Mouse (Mus musculus) ES-E14 (cell line): ENCODE measurements around the gene Ms4a15.

Source experiments
- CHD2 ChIP-seq: IDR thresholded peaks from 2 replicates; pipeline ENCODE4 v1.6.1; 2014; ENCODE audit warnings: mild to moderate bottlenecking, low read depth, low read length, inconsistent platforms
- ZC3H11A ChIP-seq: IDR thresholded peaks from 2 replicates; pipeline ENCODE4 v1.6.1; 2012; ENCODE audit warnings: low read depth, mild to moderate bottlenecking, inconsistent platforms, low read length, borderline replicate concordance
- ZNF384 ChIP-seq: IDR thresholded peaks from 2 replicates; pipeline ENCODE4 v1.6.1; 2012; ENCODE audit warnings: low read depth, low read length, inconsistent platforms

DNA sequence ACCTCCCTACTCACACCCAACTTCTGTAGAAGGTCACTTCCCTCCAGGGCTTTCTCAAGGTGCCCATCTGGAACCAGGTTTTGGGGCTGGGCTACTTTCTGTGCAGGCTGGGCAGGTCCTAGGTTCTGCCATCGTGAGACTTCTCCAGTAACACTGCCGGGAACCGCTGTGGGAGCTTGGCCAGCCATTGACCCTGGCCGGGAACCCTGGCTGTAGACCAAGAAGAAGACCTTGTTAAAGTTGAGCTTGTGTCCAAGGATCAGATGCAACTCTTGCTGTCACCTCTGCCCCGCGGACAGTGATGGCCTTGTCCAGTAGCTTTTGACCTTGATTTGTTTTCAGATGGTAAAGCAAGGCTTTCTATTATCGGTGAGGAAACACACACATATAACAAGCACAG is 24.5 kb downstream of the Ms4a15 start:
- no peak for TF ChIP-seq ZC3H11A
- TF ChIP-seq CHD2 = no peak
- no peak for TF ChIP-seq ZNF384
